Mouse (Mus musculus) lung, embryonic 16.5 days (tissue): Measurements from ENCODE around the gene Rab26. TPM values are rescaled to one million over a fixed set of nuclear protein-coding genes. Genes with fewer than 3 reads are reported as not detected.

Experiments
- ATAC-seq: fragments of 200-750 bp; cut with Nextera tagmentation; 2 replicates; pipeline ENCODE4 v1.8.0; 2017; ENCODE audit warnings: low read depth, mild to moderate bottlenecking, moderate library complexity
- H3K27ac ChIP-seq: fragments of 300-500 bp; sonication (generic); 2 replicates; pipeline ENCODE4 v1.5.1; 2014; ENCODE audit warnings: mild to moderate bottlenecking, control low read depth, low read length
- H3K27me3 ChIP-seq: fragments of 300-500 bp; sonication (generic); 2 replicates; pipeline ENCODE4 v1.6.1; 2014; ENCODE audit warnings: low read depth, low read length, mixed read lengths; ENCODE audit not compliant: control insufficient read depth, insufficient read depth
- H3K36me3 ChIP-seq: fragments of 300-500 bp; sonication (generic); 2 replicates; pipeline ENCODE4 v1.6.1; 2014; ENCODE audit warnings: low read length; ENCODE audit not compliant: control insufficient read depth, insufficient read depth
- H3K4me1 ChIP-seq: fragments of 300-500 bp; sonication (generic); replicated peaks from 2 replicates; pipeline ENCODE4 v1.6.1; 2014; ENCODE audit warnings: low read length, mixed read lengths; ENCODE audit not compliant: control insufficient read depth, insufficient read depth
- H3K4me2 ChIP-seq: fragments of 300-500 bp; sonication (generic); 2 replicates; pipeline ENCODE4 v1.6.1; 2014; ENCODE audit warnings: low read depth, low read length, control low read depth
- H3K4me3 ChIP-seq: fragments of 300-500 bp; sonication (generic); 2 replicates; pipeline ENCODE4 v1.5.1; 2014; ENCODE audit warnings: mild to moderate bottlenecking, low read length, control low read depth
- H3K9ac ChIP-seq: fragments of 300-500 bp; sonication (generic); 2 replicates; pipeline ENCODE4 v1.6.1; 2014; ENCODE audit warnings: low read length, control low read depth
- H3K9me3 ChIP-seq: fragments of 300-500 bp; sonication (generic); 2 replicates; pipeline ENCODE4 v1.6.1; 2016; ENCODE audit warnings: low read length; ENCODE audit not compliant: control insufficient read depth
- WGBS: fragments of 180-500 bp; shearing (Covaris S2); extraction: QIAGEN DNeasy Blood & Tissue Kit; methylation state at CpG from one replicate; pipeline ENCODE4 v1.1.7; 2014; 5-methylcytosine and 5-hydroxymethylcytosine counted together
- polyA plus RNA-seq: library from polyadenylated mRNA; unstranded; fragments of >200 nt; fragmentation: Nextera tagmentation; extraction: Ambion mirVana; gene quantifications from 2 replicates; pipeline ENCODE4 v1.2.1, GENCODE M21; 2015

The Rab26 gene
- polyA plus RNA-seq, 1 experiment from 2014 or later: 2.6 TPM

GRCm38 (mm10) chr17:24535300-24535699, 1.3 kb upstream of the Rab26 start:
- no peak for ATAC-seq
- no peaks in the 10 kb centered on the region for H3K27me3 ChIP-seq
- H3K9me3 ChIP-seq: no peaks in the 10 kb centered on the region
- H3K4me1 ChIP-seq: peaks cover 16% of the 10 kb centered on the region
- 42% methylated on average over 5 of the region's 5 CpGs for WGBS
- H3K4me2 ChIP-seq: no peak overlapping the region
- no peak overlapping the region for H3K27ac ChIP-seq
- no peak overlapping the region for H3K4me3 ChIP-seq
- no peak overlapping the region for H3K9ac ChIP-seq
- 0 out of 2 replicates have a peak, but pooled peaks cover 1% of the 10 kb centered on the region for H3K36me3 ChIP-seq

GRCm38 (mm10) chr17:24533099-24533992, 664 bp downstream of the Rab26 start:
- H3K27ac ChIP-seq: no peak overlapping the region
- no peaks in the 10 kb centered on the region for H3K9me3 ChIP-seq
- 10% methylated on average over 53 of the region's 53 CpGs for WGBS
- peak overlapping the region; percentile 75 for H3K4me2 ChIP-seq
- H3K4me3 ChIP-seq: peak overlapping the region; percentile 48
- H3K36me3 ChIP-seq: peaks cover 10% of the 10 kb centered on the region
- peaks cover 29% of the 10 kb centered on the region for H3K4me1 ChIP-seq
- ATAC-seq: peak; percentile 67
- peak overlapping the region; percentile 58 for H3K9ac ChIP-seq
- no peaks in the 10 kb centered on the region for H3K27me3 ChIP-seq

- Histone ChIP-seq H3K27ac (no peak overlapping the region), H3K4me1 (peaks cover 27% of the 10 kb centered on the region), H3K36me3 (peaks cover 10% of the 10 kb centered on the region), H3K27me3 (no peaks in the 10 kb centered on the region), H3K9me3 (no peaks in the 10 kb centered on the region), H3K4me2 (no peak overlapping the region), H3K4me3 (no peak overlapping the region), H3K9ac (no peak overlapping the region)
- 66% methylated on average over 7 of the region's 7 CpGs for WGBS
- ATAC-seq: no peak
These were observed 2.0 kb downstream of the Rab26 start for GRCm38 (mm10) chr17:24532045-24532444.

- no peak for ATAC-seq
- peaks cover 10% of the 10 kb centered on the region for H3K36me3 ChIP-seq
- H3K9ac ChIP-seq: no peak overlapping the region
- 61% methylated on average over 3 of the region's 3 CpGs for WGBS
- no peak overlapping the region for H3K4me2 ChIP-seq
- no peaks in the 10 kb centered on the region for H3K9me3 ChIP-seq
- H3K27ac ChIP-seq: no peak overlapping the region
- H3K4me1 ChIP-seq: peaks cover 37% of the 10 kb centered on the region
- no peak overlapping the region for H3K4me3 ChIP-seq
- no peaks in the 10 kb centered on the region for H3K27me3 ChIP-seq
These were observed 2.9 kb downstream of the Rab26 start for GRCm38 (mm10) chr17:24531064-24531463.

GRCm38 (mm10) chr17:24530361-24531050, 3.5 kb downstream of the Rab26 start:
- H3K27ac ChIP-seq: no peak overlapping the region

GRCm38 (mm10) chr17:24529883-24530282, 4.1 kb downstream of the Rab26 start:
- 24% methylated on average over 5 of the region's 5 CpGs for WGBS
- peaks cover 43% of the 10 kb centered on the region for H3K4me1 ChIP-seq
- no peaks in the 10 kb centered on the region for H3K27me3 ChIP-seq

More at GRCm38 (mm10) chr17:24530361-24531050, 3.5 kb downstream of the Rab26 start:
- H3K27me3 ChIP-seq: no peaks in the 10 kb centered on the region
- ATAC-seq: no peak
- WGBS: 27% methylated on average over 8 of the region's 8 CpGs
- H3K9ac ChIP-seq: peak overlapping the region; percentile 85
- H3K36me3 ChIP-seq: peaks cover 10% of the 10 kb centered on the region
- H3K4me1 ChIP-seq: peaks cover 38% of the 10 kb centered on the region
- H3K4me2 ChIP-seq: peak overlapping the region; percentile 90; the same call in 1 of the 2 replicates
- peak overlapping the region; percentile 79 for H3K4me3 ChIP-seq
- H3K9me3 ChIP-seq: no peaks in the 10 kb centered on the region

GRCm38 (mm10) chr17:24529007-24529451, 5.0 kb downstream of the Rab26 start:
- H3K4me2 ChIP-seq: peak overlapping the region; percentile 90
- no peaks in the 10 kb centered on the region for H3K9me3 ChIP-seq
- peaks cover 10% of the 10 kb centered on the region for H3K36me3 ChIP-seq
- WGBS: 2% methylated on average over 4 of the region's 4 CpGs
- no peaks in the 10 kb centered on the region for H3K27me3 ChIP-seq
- ATAC-seq: no peak
- H3K4me3 ChIP-seq: peak overlapping the region; percentile 79
- H3K9ac ChIP-seq: peak overlapping the region; percentile 85
- peaks cover 43% of the 10 kb centered on the region for H3K4me1 ChIP-seq
- H3K27ac ChIP-seq: peak overlapping the region; percentile 87

More at GRCm38 (mm10) chr17:24529883-24530282, 4.1 kb downstream of the Rab26 start:
- peak overlapping the region; percentile 79 for H3K4me3 ChIP-seq
- H3K27ac ChIP-seq: peak overlapping the region; percentile 62
- H3K36me3 ChIP-seq: peaks cover 10% of the 10 kb centered on the region
- no peak for ATAC-seq
- H3K9ac ChIP-seq: peak overlapping the region; percentile 85
- H3K9me3 ChIP-seq: no peaks in the 10 kb centered on the region
- H3K4me2 ChIP-seq: peak overlapping the region; percentile 90

- Histone ChIP-seq H3K4me3 (peak overlapping the region; percentile 79), H3K27ac (peak overlapping the region; percentile 87), H3K36me3 (peaks cover 10% of the 10 kb centered on the region), H3K9ac (peak overlapping the region; percentile 85), H3K4me2 (peak overlapping the region; percentile 90), H3K9me3 (no peaks in the 10 kb centered on the region), H3K4me1 (peaks cover 43% of the 10 kb centered on the region), H3K27me3 (no peaks in the 10 kb centered on the region)
- no peak for ATAC-seq
- under 1% methylated on average over 8 of the region's 8 CpGs for WGBS
These were observed 5.5 kb downstream of the Rab26 start for GRCm38 (mm10) chr17:24528560-24528918.
